23 mouse cellular contexts compared by ENCODE assay signal in genomic region chr16:42168292-42168691, GRCm38 (mm10).
DNase-seq lines count a peak whose midpoint lies in the region; ATAC-seq and TF ChIP-seq lines count a peak whose summit lies in the region.
"Had no signal": no experiment of that assay in that cellular context is flagged by ENCODE, and none has a peak within 500 bp of the region (broad histone marks: within the 10 kb centered on the region; RNA-seq: fewer than 3 reads in every experiment).

No protein-coding gene starts in this region.

- H3K36me3 ChIP-seq in lung, embryonic 16.5 days (ENCODE audit: control insufficient read depth, insufficient read depth, low read length): no peaks in the 10 kb centered on the region
- H3K36me3 ChIP-seq: embryonic facial prominence, embryonic 10.5 days; embryonic facial prominence, embryonic 12.5 days; forebrain, embryonic 15.5 days; G1E had no signal

- WGBS in lung, embryonic 16.5 days: 62% methylated on average over 9 of the region's 9 CpGs
- 71% methylated on average over 9 of the region's 9 CpGs for WGBS in lung, adult 2 months

- no peak overlapping the region for H3K4me3 ChIP-seq in lung, embryonic 16.5 days (ENCODE audit: low read length)
- no peak overlapping the region for H3K4me3 ChIP-seq in lung, adult 2 months (replicated peaks; ENCODE audit: extremely low read depth, low read depth, low read length)
- H3K4me3 ChIP-seq: embryonic facial prominence, embryonic 10.5 days; embryonic facial prominence, embryonic 12.5 days; forebrain, embryonic 13.5 days; forebrain, embryonic 15.5 days had no signal

- H3K27ac ChIP-seq in lung, embryonic 16.5 days (ENCODE audit: low read length): no peak overlapping the region
- H3K27ac ChIP-seq: embryonic facial prominence, embryonic 10.5 days; embryonic facial prominence, embryonic 12.5 days; forebrain, embryonic 13.5 days; forebrain, embryonic 15.5 days had no signal

- no peaks in the 10 kb centered on the region for H3K4me1 ChIP-seq in lung, embryonic 16.5 days (replicated peaks; ENCODE audit: control insufficient read depth, insufficient read depth, low read length)
- no peaks in the 10 kb centered on the region for H3K4me1 ChIP-seq in lung, adult 2 months (ENCODE audit: control insufficient read depth, insufficient read depth, low read length)
- H3K4me1 ChIP-seq: embryonic facial prominence, embryonic 10.5 days; embryonic facial prominence, embryonic 12.5 days; forebrain, embryonic 13.5 days; forebrain, embryonic 15.5 days had no signal

- DNase-seq in lung, adult 2 months: no peak
- DNase-seq in lung, postnatal 10 days: peak; percentile 53
- peak; percentile 39 for DNase-seq in lung, postnatal 36 days
- no peak for DNase-seq in heart, adult 8-10 months (ENCODE audit: low spot score)
- DNase-seq: adrenal gland, adult 8-10 months; adrenal gland, postnatal 14 days; adrenal gland, postnatal 36 days; B cell, adult 2 months; cerebellum, adult 11-12 months; cerebellum, adult 2 months; cerebellum, adult 9-10 months; cerebellum, postnatal 10 days; cerebellum, postnatal 25 days had no signal

- no peaks in the 10 kb centered on the region; the same call in 1 of the 2 replicates for H3K27me3 ChIP-seq in lung, embryonic 16.5 days (ENCODE audit: control insufficient read depth, insufficient read depth, low read depth, low read length)
- H3K27me3 ChIP-seq: CH12.LX; embryonic facial prominence, embryonic 12.5 days; forebrain, embryonic 13.5 days; forebrain, embryonic 15.5 days had no signal

- peak; percentile 43; the same call in 1 of the 2 replicates for ATAC-seq in lung, embryonic 16.5 days (ENCODE audit: low read depth)
- ATAC-seq: activated CD4-positive, CD25-positive, alpha-beta regulatory T cell, adult 4 months; CD4-positive, CD25-positive, alpha-beta regulatory T cell, adult 4 months; forebrain, embryonic 13.5 days; forebrain, embryonic 15.5 days; Patski had no signal

- TF ChIP-seq POLR2A in lung, adult 2 months (IDR thresholded peaks at IDR 0.05; ENCODE audit: borderline replicate concordance, extremely low read depth, low read depth, low read length): no peak

- no peak overlapping the region for H3K4me2 ChIP-seq in lung, embryonic 16.5 days (ENCODE audit: low read depth, low read length)
- H3K4me2 ChIP-seq: embryonic facial prominence, embryonic 12.5 days; forebrain, embryonic 13.5 days; forebrain, embryonic 15.5 days had no signal

- no peaks in the 10 kb centered on the region for H3K9me3 ChIP-seq in lung, embryonic 16.5 days (ENCODE audit: control insufficient read depth, low read length)
- H3K9me3 ChIP-seq: embryonic facial prominence, embryonic 10.5 days; embryonic facial prominence, embryonic 12.5 days; forebrain, embryonic 13.5 days; forebrain, embryonic 15.5 days had no signal

- no peak for TF ChIP-seq CTCF in lung, adult 2 months (IDR thresholded peaks at IDR 0.05; ENCODE audit: insufficient read depth, low read length)

- no peak overlapping the region for H3K9ac ChIP-seq in lung, embryonic 16.5 days (ENCODE audit: low read length)
- H3K9ac ChIP-seq: embryonic facial prominence, embryonic 12.5 days; forebrain, embryonic 13.5 days; forebrain, embryonic 15.5 days had no signal

Comparison
In these comparisons a context has a peak if more than half of its experiments do, and no peak if none do; other contexts are left out.
1. DNase-seq: peak in lung, postnatal 10 days (single experiment) and lung, postnatal 36 days (single experiment); none in lung, adult 2 months (single experiment) and heart, adult 8-10 months (single experiment).